Mouse (Mus musculus) liver, adult 2 months (tissue): ENCODE results near the gene Rnf186.

ENCODE experiments used
- CTCF ChIP-seq: fragments of 200-500 bp; IDR thresholded peaks from 2 replicates; pipeline ENCODE4 v1.5.1; 2011; ENCODE audit warnings: low read depth, low read length, control low read depth
- POLR2A ChIP-seq: fragments of 200-500 bp; IDR thresholded peaks from 2 replicates; pipeline ENCODE4 v1.6.1; 2011; ENCODE audit warnings: low read length, control low read depth; ENCODE audit not compliant: insufficient read depth; ENCODE audit errors: extremely low read depth

GRCm38 (mm10) chr4:139011201-139011702 is 44.3 kb downstream of the Rnf186 start:
- no peak for TF ChIP-seq POLR2A
- TF ChIP-seq CTCF: no peak
